Mouse (Mus musculus): Measurements from ENCODE around the gene Tsfm. TPM values are rescaled to one million over a fixed set of nuclear protein-coding genes. Genes with fewer than 3 reads are reported as not detected.
"Not testable (repeated sequence)": the region's sequence is repeated elsewhere in the genome, so short reads cannot be mapped to it uniquely, and the experiment has no call there.

The Tsfm gene
- polyA plus RNA-seq, 1 experiment from 2014 or later: 65.4 TPM

- Histone ChIP-seq H3K4me1 (ENCODE audit: control insufficient read depth, insufficient read depth, low read length) (peaks cover 22% of the 10 kb centered on the region; the same call in 1 of the 2 replicates), H3K4me2 (ENCODE audit: low read length) (no peak within 1 kb of the TSS), H3K27me3 (replicated peaks; ENCODE audit: control insufficient read depth, insufficient read depth, low read length) (peaks cover 3% of the 10 kb centered on the region), H3K4me3 (ENCODE audit: low read depth, low read length) (no peak within 1 kb of the TSS), H3K9me3 (replicated peaks; ENCODE audit: control insufficient read depth, low read length) (no peaks in the 10 kb centered on the region), H3K9ac (ENCODE audit: low read length) (no peak within 1 kb of the TSS), H3K36me3 (ENCODE audit: control insufficient read depth, insufficient read depth, low read length) (no peaks in the 10 kb centered on the region), H3K27ac (ENCODE audit: low read depth, low read length) (no peak within 1 kb of the TSS)
- DNase-seq (ENCODE audit: low spot score) (no peak), ATAC-seq (no peak)
- 63% methylated on average over 9 of the region's 9 CpGs for WGBS
Measured at GRCm38 (mm10) chr10:127075080-127075479, 44.4 kb upstream of the Tsfm start, which contains the start of gene Agap2. Agap2 (plus strand) TSS chr10:127075284.

GRCm38 (mm10) chr10:127073981-127074380 lies 43.3 kb upstream of the Tsfm start:
- 92% methylated on average over 1 of the region's 1 CpGs for WGBS
- H3K9me3 ChIP-seq (replicated peaks; ENCODE audit: control insufficient read depth, low read length): no peaks in the 10 kb centered on the region
- ATAC-seq: no peak
- peaks cover 22% of the 10 kb centered on the region for H3K4me1 ChIP-seq (ENCODE audit: control insufficient read depth, insufficient read depth, low read length)
- H3K36me3 ChIP-seq (ENCODE audit: control insufficient read depth, insufficient read depth, low read length): no peaks in the 10 kb centered on the region
- no peak overlapping the region for H3K4me2 ChIP-seq (ENCODE audit: low read length)
- H3K4me3 ChIP-seq (ENCODE audit: low read depth, low read length): no peak overlapping the region
- H3K27ac ChIP-seq (ENCODE audit: low read depth, low read length): no peak overlapping the region
- H3K9ac ChIP-seq (ENCODE audit: low read length): no peak overlapping the region
- H3K27me3 ChIP-seq (replicated peaks; ENCODE audit: control insufficient read depth, insufficient read depth, low read length): no peaks in the 10 kb centered on the region; the same call in 1 of the 2 replicates
- no peak for DNase-seq (ENCODE audit: low spot score)

GRCm38 (mm10) chr10:127072969-127073368 lies 42.3 kb upstream of the Tsfm start:
- not testable (repeated sequence) for H3K27me3 ChIP-seq (replicated peaks; ENCODE audit: control insufficient read depth, insufficient read depth, low read length); H3K9me3 ChIP-seq (replicated peaks; ENCODE audit: control insufficient read depth, low read length); H3K4me2 ChIP-seq (ENCODE audit: low read length); H3K4me3 ChIP-seq (ENCODE audit: low read depth, low read length); H3K27ac ChIP-seq (ENCODE audit: low read depth, low read length); H3K36me3 ChIP-seq (ENCODE audit: control insufficient read depth, insufficient read depth, low read length); DNase-seq (ENCODE audit: low spot score); ATAC-seq; H3K9ac ChIP-seq (ENCODE audit: low read length)
- WGBS: 83% methylated on average over 2 of the region's 2 CpGs
- H3K4me1 ChIP-seq (ENCODE audit: control insufficient read depth, insufficient read depth, low read length): peaks cover 22% of the 10 kb centered on the region

GRCm38 (mm10) chr10:127072270-127072669 lies 41.6 kb upstream of the Tsfm start:
- 89% methylated on average over 4 of the region's 4 CpGs for WGBS

GRCm38 (mm10) chr10:127071203-127071602 lies 40.6 kb upstream of the Tsfm start:
- H3K4me2 ChIP-seq (ENCODE audit: low read length): peak overlapping the region; percentile 80
- WGBS: 79% methylated on average over 9 of the region's 9 CpGs
- no peaks in the 10 kb centered on the region; the same call in 1 of the 2 replicates for H3K27me3 ChIP-seq (replicated peaks; ENCODE audit: control insufficient read depth, insufficient read depth, low read length)
- H3K9me3 ChIP-seq (replicated peaks; ENCODE audit: control insufficient read depth, low read length): no peaks in the 10 kb centered on the region
- peak overlapping the region; percentile 70 for H3K9ac ChIP-seq (ENCODE audit: low read length)
- DNase-seq (ENCODE audit: low spot score) (no peak), ATAC-seq (no peak)
- peak overlapping the region; percentile 59 for H3K4me3 ChIP-seq (ENCODE audit: low read depth, low read length)
- no peak overlapping the region for H3K27ac ChIP-seq (ENCODE audit: low read depth, low read length)
- peaks cover 16% of the 10 kb centered on the region for H3K4me1 ChIP-seq (ENCODE audit: control insufficient read depth, insufficient read depth, low read length)
- H3K36me3 ChIP-seq (ENCODE audit: control insufficient read depth, insufficient read depth, low read length): peaks cover 25% of the 10 kb centered on the region

More at GRCm38 (mm10) chr10:127072270-127072669, 41.6 kb upstream of the Tsfm start:
- Histone ChIP-seq H3K4me1 (ENCODE audit: control insufficient read depth, insufficient read depth, low read length) (peaks cover 16% of the 10 kb centered on the region), H3K36me3 (ENCODE audit: control insufficient read depth, insufficient read depth, low read length) (peaks cover 15% of the 10 kb centered on the region)
- not testable (repeated sequence) for H3K27ac ChIP-seq (ENCODE audit: low read depth, low read length); ATAC-seq; H3K4me3 ChIP-seq (ENCODE audit: low read depth, low read length); H3K9ac ChIP-seq (ENCODE audit: low read length); DNase-seq (ENCODE audit: low spot score); H3K4me2 ChIP-seq (ENCODE audit: low read length); H3K27me3 ChIP-seq (replicated peaks; ENCODE audit: control insufficient read depth, insufficient read depth, low read length); H3K9me3 ChIP-seq (replicated peaks; ENCODE audit: control insufficient read depth, low read length)

DNA sequence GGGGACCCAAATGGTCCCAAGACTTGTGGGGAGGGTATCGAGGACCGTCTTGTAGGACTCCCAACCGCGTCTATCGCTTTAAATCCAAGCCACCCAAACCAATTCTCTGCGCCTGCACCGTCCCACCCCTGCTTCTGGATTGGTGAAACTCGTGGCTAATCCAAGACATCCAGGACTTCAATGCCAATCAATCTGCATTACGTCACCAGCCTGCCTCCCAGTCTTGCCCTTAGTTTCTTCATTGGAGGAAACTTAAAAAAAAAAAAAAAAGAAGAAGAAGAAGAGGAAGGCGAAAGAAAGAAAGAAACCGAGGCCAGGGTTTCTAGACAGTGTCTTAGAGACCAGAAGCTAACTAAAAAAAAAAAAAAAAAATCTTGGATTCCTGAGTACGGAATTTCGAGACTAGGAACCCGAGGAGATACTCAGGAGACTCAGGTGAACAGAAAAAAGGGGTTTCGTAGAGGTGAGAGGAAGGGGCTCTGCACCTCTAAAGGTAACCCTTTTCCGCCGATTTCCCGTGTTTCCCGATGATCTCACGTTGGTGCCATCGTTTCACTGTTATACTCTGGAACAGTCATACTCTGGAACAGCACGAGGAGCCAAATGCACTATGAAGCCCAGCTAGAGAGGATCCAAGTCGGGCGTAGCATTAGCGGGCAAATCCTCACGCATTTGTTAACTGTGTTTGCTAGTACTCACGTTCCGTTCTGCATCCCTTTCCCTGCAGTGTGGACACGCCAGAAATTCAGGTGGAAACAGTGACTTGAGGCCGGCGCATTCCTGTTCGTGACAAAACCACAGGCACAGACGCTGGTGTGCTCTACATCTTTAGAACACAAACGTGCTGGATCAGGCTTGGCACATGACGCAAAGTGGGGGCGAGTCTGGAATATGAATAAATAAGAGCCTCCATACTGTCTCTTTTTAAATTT lies 39.8 kb upstream of the Tsfm start, which contains the start of gene Tspan31:
Gene Tspan31, minus strand, starts transcription at position 75 of the 932 bp plus-strand sequence.
- Histone ChIP-seq H3K27ac (ENCODE audit: low read depth, low read length) (peak within 1 kb of the TSS; percentile 85), H3K36me3 (ENCODE audit: control insufficient read depth, insufficient read depth, low read length) (peaks cover 33% of the 10 kb centered on the region), H3K4me2 (ENCODE audit: low read length) (peak within 1 kb of the TSS; percentile 80), H3K9me3 (replicated peaks; ENCODE audit: control insufficient read depth, low read length) (no peaks in the 10 kb centered on the region), H3K4me3 (ENCODE audit: low read depth, low read length) (peak within 1 kb of the TSS; percentile 59), H3K27me3 (replicated peaks; ENCODE audit: control insufficient read depth, insufficient read depth, low read length) (no peaks in the 10 kb centered on the region), H3K9ac (ENCODE audit: low read length) (peak within 1 kb of the TSS; percentile 70), H3K4me1 (ENCODE audit: control insufficient read depth, insufficient read depth, low read length) (peaks cover 16% of the 10 kb centered on the region)
- ATAC-seq: peak; percentile 94
- 2% methylated on average over 36 of the region's 36 CpGs for WGBS
- DNase-seq (ENCODE audit: low spot score): peak; percentile 99

DNA sequence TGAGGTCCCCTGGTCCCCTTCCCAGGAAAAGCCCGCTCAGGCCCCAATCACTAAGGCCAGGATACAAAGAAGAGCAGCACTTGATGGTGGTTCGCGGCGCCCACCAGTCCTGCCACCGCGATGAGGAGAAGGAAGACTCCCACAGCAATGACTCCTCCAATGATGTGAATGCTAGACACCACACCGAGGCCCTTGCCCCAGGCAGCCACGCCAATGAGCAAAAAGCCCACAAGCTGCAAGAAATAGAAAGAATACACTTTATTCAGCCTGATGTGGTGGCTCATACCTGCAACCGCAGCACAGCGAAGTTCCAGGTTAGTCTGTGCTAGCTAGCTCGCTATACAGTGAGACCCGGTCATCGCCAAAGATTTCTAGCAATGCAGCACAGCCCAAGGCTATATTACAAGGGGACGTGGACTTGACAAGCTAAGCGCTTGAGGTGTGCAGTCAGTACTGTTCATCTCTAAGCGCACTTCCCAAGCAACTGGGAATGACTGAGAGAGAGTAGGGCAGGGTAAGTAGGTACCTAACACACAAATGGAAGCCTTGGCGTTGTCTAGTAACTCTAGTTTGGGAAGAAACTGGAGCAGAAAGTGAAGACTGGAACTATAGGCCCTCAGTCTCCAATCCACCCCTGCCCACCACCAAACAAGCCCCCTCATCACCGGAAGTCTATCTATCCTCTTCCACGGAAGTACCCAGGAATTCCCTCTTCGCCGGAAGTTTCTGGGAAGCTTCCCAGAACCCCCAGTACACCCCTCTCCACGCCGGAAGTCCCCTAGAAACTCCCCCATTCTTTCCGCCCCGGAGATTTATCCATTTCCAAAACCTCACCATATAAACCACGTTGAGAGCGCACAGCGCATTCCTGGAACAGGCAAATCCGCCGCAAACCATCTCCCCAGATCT lies 38.9 kb upstream of the Tsfm start:
- 4% methylated on average over 30 of the region's 30 CpGs for WGBS
- H3K27ac ChIP-seq (ENCODE audit: low read depth, low read length): peak overlapping the region; percentile 85

DNA sequence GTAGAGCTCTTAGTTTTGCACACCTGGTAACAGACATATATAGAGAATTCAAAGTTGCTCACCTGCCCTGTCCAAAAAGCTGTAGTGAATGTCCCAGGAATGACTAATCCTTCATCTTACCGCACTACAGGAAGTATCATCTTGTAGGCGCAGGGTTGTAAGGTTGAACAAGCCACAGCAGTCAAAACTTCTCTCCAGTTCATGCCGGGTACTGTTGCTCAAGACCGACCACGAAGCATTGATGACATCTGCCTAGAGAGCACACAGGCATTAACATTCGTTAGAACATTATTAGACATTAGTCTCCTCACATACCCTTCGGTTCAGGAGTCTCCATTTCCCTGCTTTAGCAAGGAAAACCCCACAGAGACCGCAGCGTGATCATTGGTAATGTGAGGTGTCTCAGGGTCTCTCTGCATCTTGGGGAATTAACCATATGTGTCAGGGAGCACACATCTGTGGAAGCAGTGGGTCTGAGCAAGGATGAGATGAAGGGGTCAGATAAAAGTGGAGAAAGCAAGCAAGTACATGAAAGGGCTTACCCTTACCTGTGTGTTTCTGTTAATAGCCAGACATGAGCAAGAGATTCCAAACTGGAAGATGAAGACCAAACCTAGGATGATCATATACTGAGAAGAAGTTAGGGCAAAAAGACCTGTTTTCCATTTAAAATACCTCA lies 37.9 kb upstream of the Tsfm start:
- peaks cover 22% of the 10 kb centered on the region for H3K4me1 ChIP-seq (ENCODE audit: control insufficient read depth, insufficient read depth, low read length)
- WGBS: 83% methylated on average over 9 of the region's 9 CpGs
- H3K4me2 ChIP-seq (ENCODE audit: low read length): peak overlapping the region; percentile 80
- no peaks in the 10 kb centered on the region for H3K9me3 ChIP-seq (replicated peaks; ENCODE audit: control insufficient read depth, low read length)
- DNase-seq (ENCODE audit: low spot score) (no peak), ATAC-seq (no peak)
- H3K36me3 ChIP-seq (ENCODE audit: control insufficient read depth, insufficient read depth, low read length): peaks cover 44% of the 10 kb centered on the region
- H3K27ac ChIP-seq (ENCODE audit: low read depth, low read length): no peak overlapping the region; the same call in 1 of the 2 replicates
- peak overlapping the region; percentile 60 for H3K9ac ChIP-seq (ENCODE audit: low read length)
- peak overlapping the region; percentile 59 for H3K4me3 ChIP-seq (ENCODE audit: low read depth, low read length)
- H3K27me3 ChIP-seq (replicated peaks; ENCODE audit: control insufficient read depth, insufficient read depth, low read length): no peaks in the 10 kb centered on the region

More for the DNA sequence above, 38.9 kb upstream of the Tsfm start:
- peaks cover 42% of the 10 kb centered on the region for H3K36me3 ChIP-seq (ENCODE audit: control insufficient read depth, insufficient read depth, low read length)
- H3K4me3 ChIP-seq (ENCODE audit: low read depth, low read length): peak overlapping the region; percentile 59
- DNase-seq (ENCODE audit: low spot score) (peak; percentile 92), ATAC-seq (peak; percentile 86)
- no peaks in the 10 kb centered on the region for H3K27me3 ChIP-seq (replicated peaks; ENCODE audit: control insufficient read depth, insufficient read depth, low read length)
- H3K4me1 ChIP-seq (ENCODE audit: control insufficient read depth, insufficient read depth, low read length): peaks cover 22% of the 10 kb centered on the region
- peak overlapping the region; percentile 80 for H3K4me2 ChIP-seq (ENCODE audit: low read length)
- H3K9ac ChIP-seq (ENCODE audit: low read length): peak overlapping the region; percentile 60
- no peaks in the 10 kb centered on the region for H3K9me3 ChIP-seq (replicated peaks; ENCODE audit: control insufficient read depth, low read length)
